Mouse (Mus musculus): ENCODE measurements around the gene Ryr1. TPM values are rescaled to one million over a fixed set of nuclear protein-coding genes. Genes with fewer than 3 reads are reported as not detected.

Ryr1 gene
- polyA plus RNA-seq, 1 experiment from 2014 or later, result 2.5 TPM

- WGBS, result 81% methylated on average over 3 of the region's 3 CpGs
- H3K36me3 ChIP-seq (ENCODE audit: control insufficient read depth, insufficient read depth, low read length), result no peaks in the 10 kb centered on the region
- no peak overlapping the region for H3K4me3 ChIP-seq (ENCODE audit: low read depth, low read length)
- H3K27ac ChIP-seq (replicated peaks; ENCODE audit: low read depth, low read length), result no peak overlapping the region
- no peaks in the 10 kb centered on the region for H3K4me1 ChIP-seq (ENCODE audit: control insufficient read depth, insufficient read depth, low read length)
- H3K9ac ChIP-seq (ENCODE audit: low read length), result no peak overlapping the region
- H3K27me3 ChIP-seq (ENCODE audit: control insufficient read depth, insufficient read depth, low read length), result no peaks in the 10 kb centered on the region
- DNase-seq (ENCODE audit: low spot score) (no peak), ATAC-seq (ENCODE audit: insufficient number of reproducible peaks, low FRiP score, low TSS enrichment, low read depth) (no peak)
- H3K9me3 ChIP-seq (ENCODE audit: control insufficient read depth, low read length), result no peaks in the 10 kb centered on the region
- no peak overlapping the region for H3K4me2 ChIP-seq (ENCODE audit: low read depth, severe bottlenecking)
Measured at GRCm38 (mm10) chr7:28992997-28993396, 132.0 kb downstream of the Ryr1 start.

GRCm38 (mm10) chr7:28991616-28992015 is 133.4 kb downstream of the Ryr1 start:
- Histone ChIP-seq H3K4me1 (ENCODE audit: control insufficient read depth, insufficient read depth, low read length) (no peaks in the 10 kb centered on the region), H3K36me3 (ENCODE audit: control insufficient read depth, insufficient read depth, low read length) (no peaks in the 10 kb centered on the region), H3K4me3 (ENCODE audit: low read depth, low read length) (no peak overlapping the region), H3K27me3 (ENCODE audit: control insufficient read depth, insufficient read depth, low read length) (no peaks in the 10 kb centered on the region), H3K4me2 (ENCODE audit: low read depth, severe bottlenecking) (no peak overlapping the region), H3K9me3 (ENCODE audit: control insufficient read depth, low read length) (no peaks in the 10 kb centered on the region), H3K27ac (replicated peaks; ENCODE audit: low read depth, low read length) (no peak overlapping the region), H3K9ac (ENCODE audit: low read length) (no peak overlapping the region)
- WGBS, result 67% methylated on average over 5 of the region's 5 CpGs
- no peak for DNase-seq (ENCODE audit: low spot score)
- ATAC-seq (ENCODE audit: insufficient number of reproducible peaks, low FRiP score, low TSS enrichment, low read depth), result no peak

GRCm38 (mm10) chr7:28990766-28991273 is 134.2 kb downstream of the Ryr1 start:
- no peak for DNase-seq (ENCODE audit: low spot score)

GRCm38 (mm10) chr7:28985207-28985606 is 139.8 kb downstream of the Ryr1 start:
- Histone ChIP-seq H3K9me3 (ENCODE audit: control insufficient read depth, low read length) (no peaks in the 10 kb centered on the region), H3K9ac (ENCODE audit: low read length) (no peak overlapping the region), H3K27ac (replicated peaks; ENCODE audit: low read depth, low read length) (no peak overlapping the region), H3K36me3 (ENCODE audit: control insufficient read depth, insufficient read depth, low read length) (no peaks in the 10 kb centered on the region), H3K4me2 (ENCODE audit: low read depth, severe bottlenecking) (no peak overlapping the region), H3K4me3 (ENCODE audit: low read depth, low read length) (no peak overlapping the region), H3K4me1 (ENCODE audit: control insufficient read depth, insufficient read depth, low read length) (peaks cover 12% of the 10 kb centered on the region), H3K27me3 (ENCODE audit: control insufficient read depth, insufficient read depth, low read length) (no peaks in the 10 kb centered on the region)
- no peak for ATAC-seq (ENCODE audit: insufficient number of reproducible peaks, low FRiP score, low TSS enrichment, low read depth)
- WGBS, result 87% methylated on average over 7 of the region's 7 CpGs
- DNase-seq (ENCODE audit: low spot score), result no peak

More at GRCm38 (mm10) chr7:28990766-28991273, 134.2 kb downstream of the Ryr1 start:
- no peak overlapping the region for H3K27ac ChIP-seq (replicated peaks; ENCODE audit: low read depth, low read length)
- H3K27me3 ChIP-seq (ENCODE audit: control insufficient read depth, insufficient read depth, low read length), result no peaks in the 10 kb centered on the region
- H3K36me3 ChIP-seq (ENCODE audit: control insufficient read depth, insufficient read depth, low read length), result no peaks in the 10 kb centered on the region
- no peak overlapping the region for H3K4me3 ChIP-seq (ENCODE audit: low read depth, low read length)
- no peak overlapping the region for H3K9ac ChIP-seq (ENCODE audit: low read length)
- WGBS, result 54% methylated on average over 13 of the region's 14 CpGs
- H3K9me3 ChIP-seq (ENCODE audit: control insufficient read depth, low read length), result no peaks in the 10 kb centered on the region
- ATAC-seq (ENCODE audit: insufficient number of reproducible peaks, low FRiP score, low TSS enrichment, low read depth), result no peak
- H3K4me2 ChIP-seq (ENCODE audit: low read depth, severe bottlenecking), result no peak overlapping the region
- H3K4me1 ChIP-seq (ENCODE audit: control insufficient read depth, insufficient read depth, low read length), result no peaks in the 10 kb centered on the region

- Histone ChIP-seq H3K27me3 (ENCODE audit: control insufficient read depth, insufficient read depth, low read length) (no peaks in the 10 kb centered on the region), H3K9ac (ENCODE audit: low read length) (no peak overlapping the region), H3K4me3 (ENCODE audit: low read depth, low read length) (no peak overlapping the region), H3K9me3 (ENCODE audit: control insufficient read depth, low read length) (no peaks in the 10 kb centered on the region), H3K27ac (replicated peaks; ENCODE audit: low read depth, low read length) (no peak overlapping the region), H3K4me2 (ENCODE audit: low read depth, severe bottlenecking) (no peak overlapping the region), H3K4me1 (ENCODE audit: control insufficient read depth, insufficient read depth, low read length) (peaks cover 12% of the 10 kb centered on the region), H3K36me3 (ENCODE audit: control insufficient read depth, insufficient read depth, low read length) (no peaks in the 10 kb centered on the region)
- 100% methylated on average over 1 of the region's 1 CpGs for WGBS
- DNase-seq (ENCODE audit: low spot score) (no peak), ATAC-seq (ENCODE audit: insufficient number of reproducible peaks, low FRiP score, low TSS enrichment, low read depth) (no peak)
Measured at GRCm38 (mm10) chr7:28984452-28984851, 140.5 kb downstream of the Ryr1 start.

- H3K36me3 ChIP-seq (ENCODE audit: control insufficient read depth, insufficient read depth, low read length), result peaks cover 4% of the 10 kb centered on the region; the same call in 1 of the 2 replicates
- H3K9ac ChIP-seq (ENCODE audit: low read length), result no peak overlapping the region
- no peak overlapping the region for H3K4me3 ChIP-seq (ENCODE audit: low read depth, low read length)
- peaks cover 12% of the 10 kb centered on the region for H3K4me1 ChIP-seq (ENCODE audit: control insufficient read depth, insufficient read depth, low read length)
- 80% methylated on average over 4 of the region's 4 CpGs for WGBS
- H3K27me3 ChIP-seq (ENCODE audit: control insufficient read depth, insufficient read depth, low read length), result no peaks in the 10 kb centered on the region
- H3K27ac ChIP-seq (replicated peaks; ENCODE audit: low read depth, low read length), result no peak overlapping the region
- H3K9me3 ChIP-seq (ENCODE audit: control insufficient read depth, low read length), result no peaks in the 10 kb centered on the region
- no peak for ATAC-seq (ENCODE audit: insufficient number of reproducible peaks, low FRiP score, low TSS enrichment, low read depth)
- peak overlapping the region; percentile 95; the same call in 1 of the 2 replicates for H3K4me2 ChIP-seq (ENCODE audit: low read depth, severe bottlenecking)
- no peak for DNase-seq (ENCODE audit: low spot score)
Measured at GRCm38 (mm10) chr7:28983849-28984248, 141.1 kb downstream of the Ryr1 start.

- 67% methylated on average over 11 of the region's 11 CpGs for WGBS
- Histone ChIP-seq H3K36me3 (ENCODE audit: control insufficient read depth, insufficient read depth, low read length) (peaks cover 10% of the 10 kb centered on the region; the same call in 1 of the 2 replicates), H3K4me2 (ENCODE audit: low read depth, severe bottlenecking) (peak overlapping the region; percentile 95; the same call in 1 of the 2 replicates), H3K9me3 (ENCODE audit: control insufficient read depth, low read length) (no peaks in the 10 kb centered on the region), H3K9ac (ENCODE audit: low read length) (peak overlapping the region; percentile 76), H3K4me3 (ENCODE audit: low read depth, low read length) (peak overlapping the region; percentile 92; the same call in 1 of the 2 replicates), H3K27ac (replicated peaks; ENCODE audit: low read depth, low read length) (0 out of 2 replicates have a peak overlapping the region, but pooled peaks have one; percentile 39), H3K4me1 (ENCODE audit: control insufficient read depth, insufficient read depth, low read length) (peaks cover 12% of the 10 kb centered on the region), H3K27me3 (ENCODE audit: control insufficient read depth, insufficient read depth, low read length) (no peaks in the 10 kb centered on the region)
- no peak for ATAC-seq (ENCODE audit: insufficient number of reproducible peaks, low FRiP score, low TSS enrichment, low read depth)
- no peak for DNase-seq (ENCODE audit: low spot score)
Measured at GRCm38 (mm10) chr7:28983141-28983564, 141.8 kb downstream of the Ryr1 start.

- ATAC-seq (ENCODE audit: insufficient number of reproducible peaks, low FRiP score, low TSS enrichment, low read depth) (peak; percentile 28; the same call in 1 of the 2 replicates), DNase-seq (ENCODE audit: low spot score) (peak; percentile 47)
- no peaks in the 10 kb centered on the region for H3K27me3 ChIP-seq (ENCODE audit: control insufficient read depth, insufficient read depth, low read length)
- peak overlapping the region; percentile 53; the same call in 1 of the 2 replicates for H3K27ac ChIP-seq (replicated peaks; ENCODE audit: low read depth, low read length)
- H3K4me1 ChIP-seq (ENCODE audit: control insufficient read depth, insufficient read depth, low read length), result peaks cover 12% of the 10 kb centered on the region
- H3K9me3 ChIP-seq (ENCODE audit: control insufficient read depth, low read length), result no peaks in the 10 kb centered on the region
- H3K4me3 ChIP-seq (ENCODE audit: low read depth, low read length), result peak overlapping the region; percentile 92
- H3K36me3 ChIP-seq (ENCODE audit: control insufficient read depth, insufficient read depth, low read length), result peaks cover 16% of the 10 kb centered on the region; the same call in 1 of the 2 replicates
- peak overlapping the region; percentile 95 for H3K4me2 ChIP-seq (ENCODE audit: low read depth, severe bottlenecking)
- 14% methylated on average over 19 of the region's 19 CpGs for WGBS
- peak overlapping the region; percentile 76 for H3K9ac ChIP-seq (ENCODE audit: low read length)
Measured at GRCm38 (mm10) chr7:28982274-28983013, 142.5 kb downstream of the Ryr1 start.
